Mouse (Mus musculus) hindbrain, postnatal 0 days (tissue): ENCODE results near the gene Sfrp2. TPM values are rescaled to one million over a fixed set of nuclear protein-coding genes. Genes with fewer than 3 reads are reported as not detected.

Experiments
- ATAC-seq: fragments of 200-750 bp; cut with Nextera tagmentation; 2 replicates; pipeline ENCODE4 v1.8.0; 2017; ENCODE audit warnings: mild to moderate bottlenecking, moderate TSS enrichment, moderate library complexity
- DNase-seq: peaks from one replicate; pipeline ENCODE4 v3.0.0-alpha.2; 2015; ENCODE audit warnings: low spot score
- H3K27ac ChIP-seq: fragments of 300-500 bp; sonication (generic); 2 replicates; pipeline ENCODE4 v1.5.1; 2014; ENCODE audit warnings: mild to moderate bottlenecking
- H3K27me3 ChIP-seq: fragments of 300-500 bp; sonication (generic); 2 replicates; pipeline ENCODE4 v1.6.1; 2014; ENCODE audit warnings: low read length, mixed read lengths; ENCODE audit not compliant: insufficient read depth
- H3K36me3 ChIP-seq: fragments of 300-500 bp; sonication (generic); 2 replicates; pipeline ENCODE4 v1.6.1; 2014; ENCODE audit warnings: low read length, mixed read lengths; ENCODE audit not compliant: insufficient read depth
- H3K4me1 ChIP-seq: fragments of 300-500 bp; sonication (generic); 2 replicates; pipeline ENCODE4 v1.6.1; 2014; ENCODE audit warnings: antibody characterized with exemption, low read length, mixed read lengths; ENCODE audit not compliant: insufficient read depth
- H3K4me2 ChIP-seq: fragments of 300-500 bp; sonication (generic); 2 replicates; pipeline ENCODE4 v1.6.1; 2014; ENCODE audit warnings: low read depth, mild to moderate bottlenecking, low read length, moderate library complexity, mixed read lengths
- H3K4me3 ChIP-seq: fragments of 300-500 bp; sonication (generic); 2 replicates; pipeline ENCODE4 v1.5.1; 2014; ENCODE audit warnings: low read length
- H3K9ac ChIP-seq: fragments of 300-500 bp; sonication (generic); replicated peaks from 2 replicates; pipeline ENCODE4 v1.6.1; 2014; ENCODE audit warnings: mild to moderate bottlenecking, low read length, moderate library complexity, mixed read lengths
- H3K9me3 ChIP-seq: fragments of 300-500 bp; sonication (generic); 2 replicates; pipeline ENCODE4 v1.6.1; 2016; ENCODE audit warnings: low read length, mixed read lengths
- CTCF ChIP-seq: IDR thresholded peaks from 2 replicates; pipeline ENCODE4 v1.5.1; 2016; ENCODE audit warnings: antibody characterized with exemption, control low read depth, low read depth
- WGBS: fragments of 180-500 bp; shearing (Covaris S2); extraction: QIAGEN DNeasy Blood & Tissue Kit; methylation state at CpG from one replicate; pipeline ENCODE4 v1.1.7; 2014; 5-methylcytosine and 5-hydroxymethylcytosine counted together
- polyA plus RNA-seq: library from polyadenylated mRNA; unstranded; fragments of >200 nt; fragmentation: Nextera tagmentation; extraction: Ambion mirVana; gene quantifications from 2 replicates; pipeline ENCODE4 v1.2.1, GENCODE M21; 2015
- total RNA-seq: library from RNA; depleted of rRNA; stranded (reverse); fragments of >200 nt; gene quantifications from 2 replicates; pipeline ENCODE4 v1.2.3, GENCODE M21; 2014; rRNA removed

Gene Sfrp2
- total and polyA plus RNA-seq, 2 experiments from 2014 or later = 38.0 to 76.9 TPM

DNA sequence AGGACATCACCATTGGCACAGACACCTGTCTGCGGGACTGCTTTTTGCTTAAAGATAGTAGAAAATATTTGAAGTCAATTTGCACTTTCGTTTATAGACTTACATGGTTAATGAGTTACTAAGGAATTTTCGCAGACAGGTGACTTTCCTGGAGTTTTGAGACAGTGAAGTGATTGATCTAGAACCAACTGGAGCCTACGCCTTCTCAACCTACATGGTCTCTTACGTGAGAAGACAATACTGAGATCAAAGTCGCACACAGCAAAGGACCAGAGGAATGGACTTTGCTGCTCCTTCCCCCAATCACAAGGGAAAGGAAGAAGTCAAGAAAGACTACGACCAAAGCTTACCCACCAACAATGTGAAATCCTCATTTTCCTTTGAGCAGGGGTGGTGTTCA, 33.4 kb downstream of the Sfrp2 start:
- no peak overlapping the region for H3K27ac ChIP-seq
- H3K27me3 ChIP-seq = no peaks in the 10 kb centered on the region
- DNase-seq = no peak
- no peak for TF ChIP-seq CTCF
- no peaks in the 10 kb centered on the region for H3K4me1 ChIP-seq
- no peak overlapping the region for H3K9ac ChIP-seq
- H3K9me3 ChIP-seq = no peaks in the 10 kb centered on the region
- ATAC-seq = no peak
- WGBS = 93% methylated on average over 7 of the region's 7 CpGs
- H3K4me2 ChIP-seq = no peak overlapping the region
- no peaks in the 10 kb centered on the region for H3K36me3 ChIP-seq
- H3K4me3 ChIP-seq = no peak overlapping the region

DNA sequence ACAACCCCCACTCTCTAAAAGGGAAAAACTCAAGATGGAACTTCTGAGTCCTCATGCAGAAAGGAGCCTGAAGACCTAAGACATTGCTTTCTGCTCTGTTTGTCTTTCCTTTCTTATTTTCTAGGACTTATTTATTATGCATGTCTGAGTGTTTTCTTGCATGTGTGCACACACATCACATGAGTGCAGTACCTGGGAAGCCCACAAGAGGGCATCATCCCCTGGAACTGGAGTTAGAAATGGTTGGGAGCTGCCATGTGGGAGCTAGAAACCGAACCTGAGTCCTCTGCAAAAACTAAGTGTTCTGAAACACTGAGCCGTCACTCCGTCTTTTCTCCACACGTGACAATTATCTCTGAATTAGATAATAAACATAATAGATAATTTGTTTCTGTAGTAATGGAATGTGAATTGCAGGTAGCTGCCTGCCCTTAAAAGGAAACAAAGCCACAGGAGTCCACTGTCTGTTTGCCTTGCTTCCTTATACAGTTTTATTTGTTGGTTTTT, 35.6 kb downstream of the Sfrp2 start:
- no peak overlapping the region for H3K4me2 ChIP-seq
- no peaks in the 10 kb centered on the region for H3K27me3 ChIP-seq
- no peaks in the 10 kb centered on the region for H3K4me1 ChIP-seq
- H3K9ac ChIP-seq = no peak overlapping the region
- no peak for DNase-seq
- no peaks in the 10 kb centered on the region for H3K36me3 ChIP-seq
- no peak overlapping the region for H3K4me3 ChIP-seq
- H3K9me3 ChIP-seq = no peaks in the 10 kb centered on the region
- H3K27ac ChIP-seq = no peak overlapping the region
- peak; percentile 27 for TF ChIP-seq CTCF
- 95% methylated on average over 4 of the region's 4 CpGs for WGBS
- ATAC-seq = no peak

DNA sequence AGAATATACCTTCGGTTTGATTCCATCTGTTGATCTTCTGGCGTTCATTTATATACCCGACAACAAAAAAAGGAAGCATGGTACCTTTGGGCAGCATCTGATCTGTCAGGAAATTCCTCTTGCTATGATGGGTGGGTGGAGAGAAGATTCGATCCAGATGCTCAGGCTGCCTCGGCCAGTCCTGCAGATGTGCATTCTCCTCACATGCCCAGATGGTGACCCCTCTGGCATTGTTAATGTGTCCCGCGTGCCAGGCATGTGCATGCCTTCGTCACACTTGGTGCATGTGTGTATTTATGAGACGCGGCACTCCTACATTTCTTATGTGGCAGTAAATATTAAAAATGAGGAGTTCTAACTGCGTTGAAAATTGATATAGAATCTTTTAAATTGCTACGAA, 42.4 kb downstream of the Sfrp2 start:
- Histone ChIP-seq H3K27ac (no peak overlapping the region), H3K27me3 (no peaks in the 10 kb centered on the region), H3K9ac (no peak overlapping the region), H3K9me3 (no peaks in the 10 kb centered on the region), H3K4me2 (no peak overlapping the region), H3K36me3 (no peaks in the 10 kb centered on the region), H3K4me1 (no peaks in the 10 kb centered on the region), H3K4me3 (no peak overlapping the region)
- no peak for TF ChIP-seq CTCF
- no peak for ATAC-seq
- WGBS = 86% methylated on average over 12 of the region's 12 CpGs
- no peak for DNase-seq

DNA sequence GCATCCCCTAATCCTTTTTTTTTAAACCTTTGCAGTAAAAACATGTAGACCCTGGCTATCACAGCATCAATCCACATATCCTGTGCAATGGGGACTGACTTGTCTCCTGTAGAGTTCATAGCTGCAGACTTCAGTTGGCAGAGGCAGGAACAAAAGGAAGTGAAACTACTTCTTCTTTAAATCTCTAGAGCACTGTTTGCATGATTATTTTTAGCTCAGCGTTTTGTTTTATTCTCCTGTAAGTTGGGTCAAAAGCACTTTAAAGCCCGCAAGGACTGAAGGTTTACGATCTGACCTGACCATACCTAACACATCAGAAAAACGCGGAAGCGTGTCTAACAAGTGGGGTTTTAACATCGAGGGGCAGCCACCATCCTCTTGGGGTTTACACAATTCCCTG, 45.9 kb downstream of the Sfrp2 start:
- H3K36me3 ChIP-seq = no peaks in the 10 kb centered on the region
- H3K4me2 ChIP-seq = no peak overlapping the region
- no peaks in the 10 kb centered on the region for H3K9me3 ChIP-seq
- DNase-seq = no peak
- TF ChIP-seq CTCF = no peak
- ATAC-seq = no peak
- H3K27ac ChIP-seq = no peak overlapping the region
- H3K4me1 ChIP-seq = no peaks in the 10 kb centered on the region
- 77% methylated on average over 7 of the region's 7 CpGs for whole genome bisulfite sequencing
- no peaks in the 10 kb centered on the region for H3K27me3 ChIP-seq
- H3K9ac ChIP-seq = no peak overlapping the region
- H3K4me3 ChIP-seq = no peak overlapping the region

DNA sequence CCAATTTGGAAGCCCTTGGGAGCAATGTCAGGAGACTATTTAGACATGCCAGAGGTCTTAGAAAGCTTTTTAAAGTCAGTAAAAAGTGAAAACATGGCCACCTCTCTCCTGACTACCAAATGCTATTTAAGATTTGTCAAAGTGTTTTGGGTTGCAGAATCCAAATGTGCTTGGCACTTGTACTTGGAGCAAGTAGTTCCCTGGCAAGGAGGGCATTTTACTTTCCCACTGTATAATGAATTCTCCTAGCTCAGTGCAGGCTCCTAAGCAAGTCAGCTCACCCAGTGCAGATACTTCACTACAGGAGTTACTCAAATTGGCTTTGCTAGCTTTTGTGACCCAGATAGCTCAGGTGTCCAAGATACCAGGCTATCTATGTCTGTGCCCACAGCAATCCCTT, 46.7 kb downstream of the Sfrp2 start:
- Histone ChIP-seq H3K4me3 (no peak overlapping the region), H3K9me3 (no peaks in the 10 kb centered on the region), H3K9ac (no peak overlapping the region), H3K27ac (no peak overlapping the region), H3K4me2 (no peak overlapping the region), H3K27me3 (no peaks in the 10 kb centered on the region), H3K36me3 (no peaks in the 10 kb centered on the region), H3K4me1 (no peaks in the 10 kb centered on the region)
- DNase-seq = peak; percentile 12
- no peak for TF ChIP-seq CTCF
- no peak for ATAC-seq

DNA sequence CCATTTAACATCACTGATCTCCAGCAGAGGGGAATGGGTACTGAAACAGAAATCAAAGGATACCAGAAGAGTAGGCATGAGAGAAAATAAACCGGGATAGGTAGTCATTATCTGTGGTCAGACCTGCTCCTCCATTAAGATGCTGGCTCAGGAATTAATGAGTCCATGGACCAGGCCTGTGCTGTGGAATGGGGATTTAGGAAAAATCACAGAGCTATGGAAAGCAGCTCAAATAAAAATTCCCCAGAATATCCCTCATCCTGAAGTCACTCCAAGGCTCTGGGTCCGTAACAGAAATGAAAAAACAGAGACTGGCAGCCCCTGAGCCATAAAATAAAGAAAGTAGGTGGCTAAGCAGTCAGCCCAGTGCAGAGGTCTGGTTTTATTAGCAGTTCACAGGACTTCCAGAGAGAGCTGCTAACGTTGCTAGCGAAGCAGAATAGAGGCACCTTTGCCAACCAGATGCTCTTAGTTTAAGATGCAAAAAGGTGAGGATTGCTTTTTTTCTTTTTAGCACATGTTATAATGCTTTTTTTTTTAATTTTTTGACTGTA, 50.3 kb downstream of the Sfrp2 start:
- Histone ChIP-seq H3K27ac (no peak overlapping the region), H3K4me1 (no peaks in the 10 kb centered on the region), H3K9me3 (no peaks in the 10 kb centered on the region), H3K4me3 (no peak overlapping the region), H3K36me3 (no peaks in the 10 kb centered on the region), H3K9ac (no peak overlapping the region), H3K4me2 (no peak overlapping the region), H3K27me3 (no peaks in the 10 kb centered on the region)
- DNase-seq (no peak), ATAC-seq (no peak)
- TF ChIP-seq CTCF = no peak
- WGBS = 72% methylated on average over 4 of the region's 4 CpGs

DNA sequence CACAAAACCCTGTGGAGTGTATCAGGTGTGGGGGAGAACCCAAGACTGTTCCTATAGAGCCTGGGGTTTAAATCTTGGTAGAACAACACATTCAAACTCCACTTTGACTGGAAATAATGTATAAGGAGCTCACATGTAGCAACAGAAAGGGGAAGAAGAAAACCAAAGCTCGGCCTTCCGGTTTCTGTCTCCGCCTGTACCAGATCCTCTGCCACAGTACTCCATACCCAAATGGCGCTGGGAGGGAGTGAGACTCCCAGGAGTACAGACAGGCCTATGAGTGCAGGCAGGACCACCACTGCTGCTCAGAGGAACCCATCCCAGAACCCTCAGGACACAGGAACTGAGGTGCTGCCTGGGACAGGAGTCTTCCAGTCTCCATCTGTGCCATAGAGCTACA, 57.7 kb downstream of the Sfrp2 start:
- Histone ChIP-seq H3K4me2 (no peak overlapping the region), H3K4me1 (no peaks in the 10 kb centered on the region), H3K9ac (no peak overlapping the region), H3K4me3 (no peak overlapping the region), H3K27me3 (no peaks in the 10 kb centered on the region), H3K36me3 (no peaks in the 10 kb centered on the region), H3K27ac (no peak overlapping the region), H3K9me3 (no peaks in the 10 kb centered on the region)
- no peak for TF ChIP-seq CTCF
- 89% methylated on average over 4 of the region's 4 CpGs for WGBS
- ATAC-seq (no peak), DNase-seq (no peak)

Other genes starting within 250 kb of the Sfrp2 start
- 1.5 and 1.9 TPM in 2 replicates for gene Tlr2, start 75.4 kb downstream of the Sfrp2 start, total RNA-seq
- gene Tlr2, start 75.4 kb downstream of the Sfrp2 start, polyA plus RNA-seq = 0.88 and 1.2 TPM in 2 replicates